Mouse (Mus musculus) ovary, postnatal 14 days (tissue): ENCODE measurements around the gene Lrrc74a.
A peak's percentile ranks its signal among the peaks of the same experiment; 100 is the strongest.

Source experiments
- DNase-seq: peaks from one replicate; pipeline ENCODE4 v3.0.0; 2022; ENCODE audit warnings: low spot score

Gene Lrrc74a

DNA sequence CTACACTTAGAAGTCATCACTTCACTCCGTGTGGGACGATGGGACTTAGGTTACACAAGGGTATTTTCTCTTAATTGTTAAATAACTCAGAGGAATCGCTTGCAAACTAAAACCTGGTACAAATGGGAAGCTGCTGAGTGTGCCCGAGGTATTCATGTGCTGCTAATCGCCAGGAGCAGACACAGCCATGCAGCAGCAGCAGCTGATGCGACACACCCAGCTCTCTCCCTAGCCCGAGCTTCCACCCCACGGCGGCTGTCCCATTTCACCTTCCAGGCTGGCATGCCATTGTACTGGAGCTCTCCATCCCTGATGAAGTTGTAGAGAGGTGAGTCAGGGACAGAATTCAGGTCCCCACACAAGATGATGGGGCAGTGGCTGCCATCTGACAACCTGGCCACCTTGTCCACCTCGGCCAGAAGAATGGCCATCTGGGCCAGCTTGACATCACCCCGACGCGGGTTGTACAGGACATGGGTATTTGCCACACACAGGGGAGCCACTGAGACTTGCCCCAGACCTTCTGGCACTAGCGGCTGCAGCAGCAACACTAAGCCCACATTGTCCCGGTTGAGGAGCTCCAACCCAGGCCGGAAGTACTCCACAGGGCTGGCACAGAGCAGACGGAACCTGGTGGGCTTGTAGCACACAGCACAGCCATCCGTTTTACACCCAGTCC, 14.1 kb upstream of the Lrrc74a start:
- DNase-seq, result no peak

DNA sequence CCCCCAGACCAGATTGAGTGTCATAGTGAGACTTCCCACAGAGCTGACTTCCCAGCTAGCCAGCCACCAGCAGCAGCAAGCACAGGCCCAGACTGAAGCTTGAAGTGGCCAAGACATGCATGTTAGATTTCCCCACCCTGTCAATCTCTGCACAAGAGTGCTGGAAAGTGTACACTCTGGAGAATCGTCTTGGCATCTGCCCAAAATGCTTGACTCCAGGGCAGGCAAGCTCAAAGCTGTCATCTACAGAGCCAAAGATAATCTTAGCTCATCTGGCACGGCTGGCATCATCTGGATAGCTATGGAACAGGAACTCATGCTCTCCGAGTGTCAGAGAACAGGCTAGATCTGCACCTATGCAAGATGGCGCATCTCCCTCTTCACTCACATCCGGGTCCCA, 12.7 kb upstream of the Lrrc74a start:
- DNase-seq, result no peak

DNA sequence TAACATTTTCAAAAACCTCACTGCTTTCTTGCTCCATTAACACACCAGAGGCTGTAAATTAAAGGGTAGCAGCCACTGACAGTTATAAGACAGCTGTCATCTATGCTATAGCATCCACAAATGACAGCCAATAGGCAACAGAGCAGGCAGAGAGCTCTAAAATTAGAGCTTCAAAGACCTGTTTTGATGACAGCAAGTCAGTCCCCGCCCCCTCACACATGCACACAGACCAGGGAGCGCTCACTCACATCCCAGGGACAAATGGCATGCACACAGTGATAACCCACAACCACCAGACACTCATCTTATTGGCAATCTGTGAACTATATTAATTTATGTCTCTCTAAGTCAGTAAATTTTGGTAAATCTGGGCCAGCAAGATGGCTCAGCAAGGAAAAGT, 9.9 kb upstream of the Lrrc74a start:
- DNase-seq, result no peak

DNA sequence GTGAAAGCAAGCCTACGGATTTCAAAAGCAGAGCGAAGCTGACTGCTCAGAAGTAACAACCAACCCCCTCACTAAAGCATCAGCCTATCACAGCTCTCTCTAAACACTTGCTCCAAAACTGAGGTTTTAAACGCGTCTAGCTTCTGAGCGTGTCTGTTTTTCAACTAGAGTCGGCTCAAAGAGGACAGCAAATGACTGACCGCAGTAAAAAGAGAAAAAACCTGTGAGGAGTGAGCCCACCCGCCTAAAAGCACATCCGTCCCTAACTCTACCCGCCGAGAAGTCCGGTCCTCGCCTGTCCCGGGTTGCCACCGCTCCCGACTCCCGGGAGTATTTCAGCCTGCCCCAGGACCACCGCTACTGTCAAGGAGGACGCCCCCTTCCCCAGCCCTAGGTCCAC, 8.5 kb upstream of the Lrrc74a start:
- DNase-seq, result peak; percentile 7

DNA sequence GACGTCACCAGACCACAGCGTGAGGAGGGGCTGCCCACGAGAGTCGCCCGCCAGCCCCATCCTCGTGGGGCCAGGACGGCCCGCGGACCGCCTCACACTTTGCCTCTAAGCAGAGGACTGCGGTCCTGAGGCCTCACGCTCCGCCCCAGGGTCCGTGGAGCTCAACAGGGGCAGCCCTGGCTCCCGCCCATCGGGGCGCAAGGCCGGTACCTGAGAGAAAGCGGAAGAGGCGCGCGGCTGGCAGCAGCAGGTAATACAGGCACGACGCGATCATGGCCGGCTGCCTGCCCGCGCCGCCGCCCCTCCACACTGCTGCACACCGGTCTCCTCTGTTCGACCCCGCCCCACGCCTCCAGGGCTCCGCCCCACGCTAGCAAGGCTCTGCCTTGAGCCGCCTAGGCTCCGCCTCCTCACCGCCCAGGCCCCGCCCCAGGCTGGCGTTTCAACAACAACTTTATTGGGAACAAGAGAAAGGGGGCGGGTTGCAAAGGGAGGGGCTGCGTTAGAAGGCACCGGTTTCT, 8.0 kb upstream of the Lrrc74a start, which contains the start of gene Angel1:
Gene Angel1, minus strand, starts transcription at position 341 of the 521 bp plus-strand sequence.
- DNase-seq, result peak; percentile 95

DNA sequence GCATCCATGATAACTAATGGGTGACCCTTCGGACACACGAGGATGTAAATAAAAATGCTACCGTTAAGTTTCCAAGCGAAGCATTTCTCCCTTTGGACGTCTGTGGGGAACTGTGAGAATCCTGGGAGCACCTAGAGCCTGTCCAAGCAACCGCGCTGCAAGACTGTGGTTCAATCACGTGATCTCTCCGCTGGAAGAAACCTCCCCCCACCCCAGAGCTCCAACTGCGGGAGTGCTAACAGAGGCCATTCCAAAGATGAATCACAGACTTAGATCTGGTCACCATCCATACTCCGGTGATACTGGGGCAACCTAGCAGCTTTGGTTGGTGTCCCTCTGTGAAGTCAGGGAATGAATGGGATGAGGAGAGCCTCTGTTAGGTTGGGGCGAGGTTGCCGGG, 26.9 kb downstream of the Lrrc74a start:
- DNase-seq, result no peak

DNA sequence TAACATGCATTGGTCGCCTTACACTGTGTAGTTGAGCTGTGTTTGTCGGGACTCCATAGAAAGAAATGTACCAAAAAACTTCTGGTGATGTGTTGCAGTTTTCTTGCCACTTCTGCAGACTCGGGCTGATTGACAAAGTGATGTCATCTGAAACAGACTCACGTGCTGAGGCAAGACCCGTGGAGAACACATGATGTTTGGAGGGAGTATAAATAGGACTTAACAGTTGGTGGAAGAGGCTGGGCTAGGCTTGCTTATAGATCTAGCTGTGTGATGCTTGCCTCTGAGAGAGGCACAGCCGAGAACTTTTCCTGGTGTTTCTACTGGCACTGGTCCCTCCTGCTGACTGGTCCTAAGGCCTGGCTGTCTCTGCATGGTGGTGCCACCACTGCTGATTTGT, 29.9 kb downstream of the Lrrc74a start:
- no peak for DNase-seq

DNA sequence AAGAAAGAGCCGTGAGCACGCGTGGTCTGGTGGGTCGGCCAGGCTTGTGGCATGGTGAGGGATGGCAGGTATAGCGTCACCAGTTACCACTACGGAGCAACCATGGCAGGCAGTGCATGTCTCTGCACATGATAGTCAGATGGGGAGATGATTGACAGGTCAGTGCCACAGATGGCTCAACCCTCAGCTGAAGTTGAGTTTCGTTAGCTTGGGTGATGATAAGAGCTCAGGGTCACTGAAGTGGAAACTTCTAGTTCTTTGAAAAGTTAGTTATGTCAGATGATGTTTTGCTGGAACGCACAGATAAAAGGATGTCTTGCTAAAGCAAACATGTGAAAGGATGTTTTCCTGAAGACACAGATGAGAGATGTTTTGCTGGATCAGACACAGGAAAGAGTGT, 32.3 kb downstream of the Lrrc74a start:
- DNase-seq, result no peak

DNA sequence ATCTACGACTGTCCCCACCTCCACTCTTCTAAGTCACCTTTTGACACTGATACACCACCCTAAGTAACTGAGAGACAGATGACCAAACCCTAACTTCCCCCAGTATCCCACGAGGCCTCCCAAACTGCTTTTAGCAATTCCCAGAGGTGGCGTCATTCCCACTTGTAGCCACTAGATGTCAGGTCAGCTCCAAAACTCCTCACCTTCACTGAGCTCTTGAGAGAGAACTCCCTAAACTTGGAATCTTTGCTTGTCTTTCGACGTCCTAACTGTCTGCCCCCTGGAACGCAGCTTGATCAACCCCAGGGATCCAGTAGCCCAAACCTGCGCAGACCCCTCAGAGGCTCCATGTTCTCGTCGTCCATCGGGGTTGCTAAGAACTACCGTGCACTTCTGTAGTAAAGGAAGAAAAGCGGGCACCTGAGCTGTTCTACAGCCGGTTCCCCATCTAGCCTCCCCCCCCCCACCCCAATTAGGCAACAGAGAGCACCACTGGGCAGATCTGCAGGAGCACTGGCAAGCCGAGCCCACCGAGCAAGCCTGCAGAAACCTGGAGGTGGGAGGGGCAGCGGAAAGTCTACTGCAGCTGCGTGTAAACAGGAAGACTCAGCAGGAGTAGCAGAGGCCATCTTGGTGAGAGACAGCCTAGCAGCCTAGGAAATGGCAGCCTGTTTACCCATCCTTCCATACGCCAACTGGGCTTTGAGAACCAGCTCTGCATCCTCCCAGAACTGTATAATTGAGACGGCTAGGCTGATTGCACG, 33.9 kb downstream of the Lrrc74a start:
- peak; percentile 57 for DNase-seq

DNA sequence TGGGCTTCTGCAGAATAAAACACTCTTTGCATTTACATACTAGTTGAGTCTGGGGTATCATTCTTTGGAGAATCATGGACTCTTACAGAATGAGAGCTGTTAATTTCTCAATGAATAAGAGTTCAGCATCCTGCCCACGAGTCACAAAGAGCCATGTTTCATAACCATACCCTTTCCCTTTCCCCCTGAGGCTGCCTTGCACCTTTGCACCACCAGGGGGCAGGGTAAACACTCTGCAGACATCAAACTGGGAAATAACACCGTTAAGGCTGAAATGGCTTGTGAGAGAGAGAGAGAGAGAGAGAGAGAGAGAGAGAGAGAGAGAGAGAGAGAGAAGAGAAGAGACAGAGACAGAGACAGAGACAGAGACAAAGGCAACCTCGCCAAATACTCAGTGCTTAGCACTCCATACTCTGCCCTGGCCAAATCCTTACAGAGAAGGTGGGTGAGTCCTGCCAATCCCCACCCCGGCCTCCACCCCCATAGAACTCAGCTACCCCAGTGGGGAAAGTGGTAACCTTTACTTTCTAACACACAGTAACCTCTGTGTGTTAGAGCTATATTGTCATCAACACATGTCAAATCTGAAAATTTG, 34.9 kb downstream of the Lrrc74a start:
- DNase-seq, result peak; percentile 84

DNA sequence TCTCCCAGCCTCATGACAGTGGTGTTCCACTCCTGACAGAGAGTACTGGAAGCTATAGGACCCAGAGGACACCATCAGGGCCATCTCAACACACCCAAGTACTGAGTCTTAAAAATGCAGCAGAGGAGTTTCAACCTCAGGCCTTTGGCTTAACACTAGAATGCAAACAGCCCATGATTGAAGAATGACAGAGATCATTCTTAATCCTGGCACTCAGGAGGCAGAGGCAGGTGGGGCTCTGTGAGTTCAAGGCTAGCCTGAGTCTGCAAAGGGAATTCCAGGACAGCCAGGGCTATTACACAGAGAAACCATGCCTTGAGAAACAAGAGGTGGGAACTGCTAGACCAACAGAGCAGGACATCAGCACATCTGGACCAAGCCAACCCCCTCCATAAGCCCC, 35.6 kb downstream of the Lrrc74a start:
- no peak for DNase-seq

DNA sequence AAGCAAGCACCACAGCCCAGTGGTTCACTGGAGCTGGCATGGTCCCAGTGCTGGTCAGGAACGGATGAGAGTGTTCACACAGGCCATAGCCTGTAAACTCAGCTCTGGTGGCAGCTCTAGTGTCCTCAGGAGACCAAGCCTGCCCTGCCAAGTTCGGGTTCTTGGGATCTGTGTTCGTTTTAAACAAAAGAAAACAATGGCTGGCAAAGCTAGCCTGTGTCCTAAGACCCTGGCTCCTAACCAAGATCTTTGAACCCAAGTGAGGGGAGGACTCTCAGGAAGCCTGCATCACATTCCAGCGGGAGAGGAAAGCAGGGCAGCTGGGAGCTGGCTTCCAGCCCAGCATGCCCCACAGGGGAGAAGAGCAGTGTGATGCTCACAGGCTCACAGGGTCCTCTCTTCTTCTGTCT, 36.1 kb downstream of the Lrrc74a start:
- peak; percentile 46 for DNase-seq

DNA sequence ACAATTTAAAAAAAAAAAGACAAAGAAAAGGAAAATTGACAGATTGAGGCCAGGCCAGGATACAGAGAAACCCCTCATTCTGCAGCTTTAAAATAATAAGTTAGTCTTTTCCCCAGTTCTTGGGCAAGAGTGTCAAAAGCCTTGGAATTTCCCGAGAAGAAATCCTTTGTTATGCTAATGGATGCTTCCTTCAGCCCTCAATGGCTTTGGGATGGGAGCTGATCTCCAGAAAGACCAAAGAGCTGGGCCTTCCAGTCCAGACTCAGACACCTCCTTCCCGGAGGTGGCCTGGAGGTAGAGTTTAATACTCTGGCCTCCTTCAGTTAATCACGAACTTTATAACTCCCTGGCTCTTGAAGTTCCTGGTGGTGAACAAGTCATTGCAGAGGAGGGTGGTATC, 36.8 kb downstream of the Lrrc74a start:
- no peak for DNase-seq

DNA sequence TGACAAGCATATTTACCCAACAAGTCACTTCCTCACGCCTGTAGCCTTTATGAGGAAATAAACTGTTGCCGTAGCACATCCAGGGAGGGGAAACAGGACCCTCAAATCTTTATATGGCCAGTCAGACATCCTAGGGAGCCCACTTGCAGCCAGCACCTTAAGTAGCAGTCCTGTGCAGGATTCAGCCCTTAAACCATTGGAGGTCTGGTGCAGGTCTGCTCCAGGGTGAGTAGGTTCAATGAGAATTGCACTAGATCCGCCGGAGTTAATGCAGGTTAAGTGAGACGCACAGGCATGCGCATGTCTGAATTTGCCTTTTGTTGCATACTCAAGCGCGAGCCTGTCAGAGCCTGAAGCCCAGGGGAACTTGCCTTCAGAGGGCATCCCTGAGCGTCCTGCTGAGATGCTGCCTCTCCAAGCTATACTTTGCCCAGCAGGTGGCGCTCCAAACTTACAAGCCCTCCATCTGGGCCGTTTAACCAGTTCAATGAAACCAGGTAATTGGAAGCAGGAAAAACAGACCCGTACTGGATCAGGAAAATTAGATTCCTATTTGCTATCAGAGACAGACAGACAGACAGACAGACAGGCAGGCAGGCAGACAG, 37.8 kb downstream of the Lrrc74a start:
- peak; percentile 94 for DNase-seq

DNA sequence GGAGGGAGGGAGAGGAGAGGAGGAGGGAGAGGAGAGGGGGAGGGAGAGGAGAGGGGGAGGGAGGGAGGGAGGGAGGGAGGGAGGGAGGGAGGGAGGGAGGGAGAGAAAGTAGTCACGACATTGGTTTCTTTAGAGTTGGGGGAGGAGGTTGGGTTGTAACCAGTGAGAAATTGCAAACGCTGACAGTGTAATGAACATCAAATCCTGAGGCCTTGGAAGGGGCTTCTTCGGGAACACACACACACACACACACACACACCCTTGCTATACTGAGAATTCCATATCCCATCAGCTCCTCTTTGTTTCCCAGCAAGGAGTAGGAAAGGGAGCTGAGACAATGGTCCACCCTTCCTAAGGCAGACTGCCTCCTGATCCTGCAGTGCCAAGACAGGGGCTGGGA, 38.4 kb downstream of the Lrrc74a start:
- no peak for DNase-seq

DNA sequence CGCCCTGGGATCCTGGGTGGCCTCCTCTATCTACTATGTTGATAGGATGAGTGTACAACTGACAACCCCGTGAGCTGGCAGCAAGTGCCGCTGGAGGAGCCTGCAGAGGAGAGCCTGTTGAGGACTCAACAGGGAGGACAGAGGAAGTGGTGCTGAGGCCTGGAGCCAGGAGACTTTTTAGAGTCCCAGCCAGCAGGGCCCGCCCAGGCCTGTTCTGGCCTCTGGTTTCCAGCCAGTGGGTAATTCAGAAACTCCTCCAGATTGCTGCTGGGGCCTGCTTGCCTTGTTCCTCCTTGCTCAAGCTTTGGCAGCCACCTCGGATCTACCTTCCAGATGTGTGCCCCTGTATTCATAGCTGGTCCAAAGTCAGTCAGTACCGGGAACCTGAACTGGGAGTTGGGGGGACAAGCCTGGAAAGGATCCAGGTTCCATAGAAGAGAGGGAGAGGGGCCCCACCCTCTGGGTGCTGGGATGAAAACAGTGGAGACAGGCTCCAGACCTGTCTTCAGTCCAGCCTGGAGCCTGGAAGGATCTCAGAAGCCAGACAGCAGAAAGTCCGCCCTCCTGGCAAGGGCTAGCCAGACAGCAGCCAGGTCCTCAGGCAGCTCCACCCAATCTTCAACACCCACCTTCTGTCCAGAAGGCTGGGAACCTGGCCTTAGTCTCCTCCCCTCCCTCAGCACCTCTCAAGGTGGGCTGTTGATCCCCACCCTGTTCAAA, 41.6 kb downstream of the Lrrc74a start:
- no peak for DNase-seq

DNA sequence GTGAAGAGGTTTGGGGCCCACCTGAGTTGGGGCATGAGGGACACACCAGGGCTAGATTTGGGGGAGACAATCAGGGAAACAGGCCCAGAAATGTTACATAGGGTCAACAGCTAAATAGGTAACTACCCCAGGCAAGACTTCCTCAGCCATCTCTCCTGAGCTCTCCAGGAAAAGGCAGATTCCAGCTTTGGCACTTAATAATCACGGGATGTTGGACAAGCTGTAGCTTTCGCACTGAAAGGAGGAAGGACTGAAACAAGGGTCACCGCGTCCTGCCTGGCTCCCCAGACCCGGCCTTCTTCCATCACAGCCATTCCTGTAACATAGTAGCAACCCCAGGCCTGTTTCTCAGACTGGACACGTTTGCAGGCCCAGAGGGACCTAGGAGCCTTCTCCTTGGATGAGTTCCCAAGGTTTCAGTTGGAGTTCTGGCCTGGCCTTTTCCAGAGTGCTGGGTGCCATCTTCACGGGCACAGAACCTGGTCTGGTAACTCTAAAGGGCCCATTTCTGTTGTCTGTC, 42.2 kb downstream of the Lrrc74a start:
- DNase-seq, result no peak

DNA sequence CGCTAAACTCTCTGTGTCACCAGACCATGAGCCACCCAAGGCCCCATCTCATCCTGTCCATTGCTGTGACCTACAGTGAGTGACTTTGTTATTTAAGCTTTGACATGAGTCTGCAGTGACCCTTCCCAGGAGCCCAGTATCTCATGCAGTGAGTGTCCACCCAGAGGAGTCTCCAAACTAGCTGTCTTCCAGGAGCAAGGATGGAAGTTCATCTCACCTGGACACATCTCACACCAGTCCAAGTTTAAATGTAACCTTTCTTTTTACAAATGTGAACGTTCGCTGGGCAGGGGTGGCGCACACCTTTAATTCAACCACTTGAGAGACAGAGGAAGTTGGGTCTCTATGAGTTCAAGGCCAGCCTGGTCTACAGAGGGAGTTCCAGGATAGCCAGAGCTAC, 44.4 kb downstream of the Lrrc74a start:
- no peak for DNase-seq

DNA sequence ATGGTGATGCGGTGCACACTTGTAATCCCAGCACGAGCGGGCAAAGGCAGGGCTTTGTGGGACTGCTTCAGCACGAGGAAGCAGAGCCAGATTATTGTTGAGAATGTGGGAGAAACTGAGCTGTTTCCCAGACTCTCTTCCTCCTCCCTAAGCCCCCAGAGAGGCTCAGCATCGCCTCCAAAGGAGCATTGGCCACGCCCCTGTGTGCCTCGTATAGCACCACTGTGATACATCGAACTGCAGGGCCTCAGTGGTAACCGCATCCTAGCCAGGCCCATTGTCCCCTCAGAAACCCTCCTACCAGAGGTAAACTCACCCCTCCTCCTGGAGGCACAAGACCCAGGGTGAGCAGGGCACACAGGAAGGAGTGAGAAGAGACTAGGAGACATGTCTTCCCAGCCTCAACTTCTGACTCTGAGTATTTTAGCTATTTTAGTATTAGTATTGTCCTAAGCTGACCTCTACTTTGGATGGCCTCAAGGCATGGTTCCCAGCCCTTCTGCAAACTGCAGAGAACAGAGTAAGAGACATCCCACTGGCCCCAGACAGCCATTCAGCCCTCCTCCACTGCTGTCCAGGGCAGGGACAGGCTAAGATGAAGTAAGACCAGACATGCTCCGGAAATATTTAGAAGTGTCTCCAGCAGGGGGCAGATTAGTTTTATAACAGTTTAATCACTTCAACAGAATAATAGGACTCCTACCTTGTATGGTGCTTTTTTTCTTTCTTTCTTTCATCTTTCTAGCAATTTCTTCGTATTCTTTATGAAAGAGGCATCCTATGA, 45.2 kb downstream of the Lrrc74a start:
- no peak for DNase-seq

DNA sequence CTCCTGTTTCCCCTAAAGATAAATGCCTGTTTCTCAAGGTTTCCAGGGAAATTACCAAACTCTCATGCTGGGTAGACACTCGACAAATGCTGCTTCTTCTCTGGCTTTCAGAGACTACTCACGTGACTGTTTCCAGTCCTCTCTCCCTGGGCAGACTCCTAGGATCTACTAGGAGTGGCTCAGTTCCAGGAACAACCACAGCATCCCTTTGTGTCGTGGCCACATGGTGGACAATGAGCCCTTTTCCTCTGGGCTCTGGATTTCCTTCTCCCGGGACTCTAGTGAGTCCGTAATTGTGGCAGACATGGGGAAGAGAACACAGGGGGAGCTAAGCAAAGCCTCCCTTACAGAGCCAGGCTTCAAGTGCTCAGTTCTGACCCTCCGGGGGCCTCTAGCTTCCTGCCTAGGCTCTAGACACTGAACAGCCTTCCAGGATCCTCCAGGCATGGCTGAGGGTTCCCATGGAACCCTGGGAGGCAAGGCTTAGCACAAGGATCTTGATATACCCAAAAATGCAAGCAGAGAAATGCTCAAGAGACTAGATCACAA, 47.6 kb downstream of the Lrrc74a start:
- DNase-seq, result no peak
